Mouse (Mus musculus): ENCODE measurements around the gene Myo1b. TPM values are rescaled to one million over a fixed set of nuclear protein-coding genes. Genes with fewer than 3 reads are reported as not detected.

Gene Myo1b
- polyA plus RNA-seq, 1 experiment from 2014 or later, result 11.5 TPM

DNA sequence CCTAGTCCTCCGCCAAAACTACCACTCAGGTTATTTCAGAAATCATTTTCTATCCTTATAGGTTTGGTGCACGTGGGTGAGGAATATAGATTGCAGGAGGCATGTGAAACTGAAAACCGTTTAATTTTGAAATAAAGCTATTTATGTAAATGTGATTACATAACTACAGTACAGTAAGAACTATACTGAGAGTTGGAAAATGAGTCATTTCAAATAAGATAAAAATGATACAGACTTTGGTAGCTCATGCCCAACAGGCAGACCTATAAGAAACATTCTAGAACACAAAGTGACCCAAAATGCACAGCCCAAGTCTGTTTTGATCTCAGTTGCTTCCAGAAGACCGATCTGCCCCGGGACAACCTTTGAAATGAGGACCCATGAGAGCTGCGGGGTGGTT is 95.4 kb downstream of the Myo1b start:
- no peaks in the 10 kb centered on the region for H3K27me3 ChIP-seq (ENCODE audit: control insufficient read depth, insufficient read depth, low read depth, low read length)
- no peak for ATAC-seq (ENCODE audit: low read depth)
- WGBS (ENCODE audit: insufficient replicate concordance), result 69% methylated on average over 6 of the region's 6 CpGs

DNA sequence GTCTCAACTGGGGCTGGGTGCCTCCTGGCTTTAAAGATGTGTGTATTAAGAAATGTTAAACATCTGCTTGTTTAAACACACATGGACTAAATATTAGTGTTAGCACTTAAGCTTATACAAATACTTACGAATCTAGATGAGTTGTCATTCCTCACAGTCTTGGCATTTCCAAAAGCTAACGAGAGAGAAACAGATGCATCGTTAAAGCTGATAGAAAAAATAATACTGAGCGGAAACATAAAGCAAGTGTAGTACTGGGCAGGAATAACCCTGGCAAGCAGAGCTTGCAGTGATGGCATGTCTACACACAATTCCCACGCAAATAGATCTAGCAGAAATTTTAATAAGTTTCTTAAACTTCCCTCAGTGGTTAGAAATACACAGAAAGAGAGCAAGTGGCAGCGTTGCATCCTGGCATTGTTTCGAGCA is 95.8 kb downstream of the Myo1b start:
- H3K9me3 ChIP-seq (replicated peaks; ENCODE audit: control insufficient read depth, low read length), result no peaks in the 10 kb centered on the region
- no peak overlapping the region for H3K4me2 ChIP-seq (ENCODE audit: low read depth, low read length)
- no peaks in the 10 kb centered on the region for H3K36me3 ChIP-seq (ENCODE audit: control insufficient read depth, insufficient read depth)
- H3K9ac ChIP-seq (ENCODE audit: low read depth, low read length), result no peak overlapping the region
- ATAC-seq (ENCODE audit: low read depth), result no peak
- no peaks in the 10 kb centered on the region for H3K27me3 ChIP-seq (ENCODE audit: control insufficient read depth, insufficient read depth, low read depth, low read length)
- 63% methylated on average over 7 of the region's 7 CpGs for WGBS (ENCODE audit: insufficient replicate concordance)
- no peaks in the 10 kb centered on the region for H3K4me1 ChIP-seq (ENCODE audit: control insufficient read depth, low read depth, low read length)
- H3K27ac ChIP-seq (ENCODE audit: low read length), result no peak overlapping the region
- H3K4me3 ChIP-seq (ENCODE audit: low read depth, low read length), result no peak overlapping the region

More for the DNA sequence above, 95.4 kb downstream of the Myo1b start:
- no peak overlapping the region for H3K27ac ChIP-seq (ENCODE audit: low read length)
- no peak overlapping the region for H3K4me3 ChIP-seq (ENCODE audit: low read depth, low read length)
- no peaks in the 10 kb centered on the region for H3K4me1 ChIP-seq (ENCODE audit: control insufficient read depth, low read depth, low read length)
- no peaks in the 10 kb centered on the region for H3K9me3 ChIP-seq (replicated peaks; ENCODE audit: control insufficient read depth, low read length)
- no peak overlapping the region for H3K4me2 ChIP-seq (ENCODE audit: low read depth, low read length)
- H3K9ac ChIP-seq (ENCODE audit: low read depth, low read length), result no peak overlapping the region
- no peaks in the 10 kb centered on the region for H3K36me3 ChIP-seq (ENCODE audit: control insufficient read depth, insufficient read depth)

- no peak overlapping the region for H3K27ac ChIP-seq (ENCODE audit: low read length)
- no peak overlapping the region for H3K9ac ChIP-seq (ENCODE audit: low read depth, low read length)
- no peaks in the 10 kb centered on the region for H3K4me1 ChIP-seq (ENCODE audit: control insufficient read depth, low read depth, low read length)
- no peak overlapping the region for H3K4me3 ChIP-seq (ENCODE audit: low read depth, low read length)
- H3K27me3 ChIP-seq (ENCODE audit: control insufficient read depth, insufficient read depth, low read depth, low read length), result no peaks in the 10 kb centered on the region
- H3K36me3 ChIP-seq (ENCODE audit: control insufficient read depth, insufficient read depth), result no peaks in the 10 kb centered on the region
- no peaks in the 10 kb centered on the region for H3K9me3 ChIP-seq (replicated peaks; ENCODE audit: control insufficient read depth, low read length)
- ATAC-seq (ENCODE audit: low read depth), result no peak
- 64% methylated on average over 1 of the region's 1 CpGs for WGBS (ENCODE audit: insufficient replicate concordance)
- H3K4me2 ChIP-seq (ENCODE audit: low read depth, low read length), result no peak overlapping the region
Observed at GRCm38 (mm10) chr1:51815636-51816035, 100.2 kb downstream of the Myo1b start.

- Histone ChIP-seq H3K27me3 (ENCODE audit: control insufficient read depth, insufficient read depth, low read depth, low read length) (no peaks in the 10 kb centered on the region), H3K36me3 (ENCODE audit: control insufficient read depth, insufficient read depth) (no peaks in the 10 kb centered on the region), H3K4me1 (ENCODE audit: control insufficient read depth, low read depth, low read length) (no peaks in the 10 kb centered on the region), H3K4me3 (ENCODE audit: low read depth, low read length) (no peak overlapping the region), H3K4me2 (ENCODE audit: low read depth, low read length) (no peak overlapping the region), H3K27ac (ENCODE audit: low read length) (no peak overlapping the region), H3K9me3 (replicated peaks; ENCODE audit: control insufficient read depth, low read length) (no peaks in the 10 kb centered on the region), H3K9ac (ENCODE audit: low read depth, low read length) (no peak overlapping the region)
- ATAC-seq (ENCODE audit: low read depth), result no peak
- 55% methylated on average over 5 of the region's 5 CpGs for WGBS (ENCODE audit: insufficient replicate concordance)
Observed at GRCm38 (mm10) chr1:51814854-51815630, 100.8 kb downstream of the Myo1b start.

- Histone ChIP-seq H3K36me3 (ENCODE audit: control insufficient read depth, insufficient read depth) (no peaks in the 10 kb centered on the region), H3K9ac (ENCODE audit: low read depth, low read length) (no peak overlapping the region), H3K27me3 (ENCODE audit: control insufficient read depth, insufficient read depth, low read depth, low read length) (no peaks in the 10 kb centered on the region), H3K4me2 (ENCODE audit: low read depth, low read length) (no peak overlapping the region), H3K4me1 (ENCODE audit: control insufficient read depth, low read depth, low read length) (no peaks in the 10 kb centered on the region), H3K9me3 (replicated peaks; ENCODE audit: control insufficient read depth, low read length) (no peaks in the 10 kb centered on the region), H3K27ac (ENCODE audit: low read length) (no peak overlapping the region), H3K4me3 (ENCODE audit: low read depth, low read length) (no peak overlapping the region)
- no peak for ATAC-seq (ENCODE audit: low read depth)
- 59% methylated on average over 10 of the region's 10 CpGs for WGBS (ENCODE audit: insufficient replicate concordance)
Observed at GRCm38 (mm10) chr1:51808847-51809246, 107.0 kb downstream of the Myo1b start.

DNA sequence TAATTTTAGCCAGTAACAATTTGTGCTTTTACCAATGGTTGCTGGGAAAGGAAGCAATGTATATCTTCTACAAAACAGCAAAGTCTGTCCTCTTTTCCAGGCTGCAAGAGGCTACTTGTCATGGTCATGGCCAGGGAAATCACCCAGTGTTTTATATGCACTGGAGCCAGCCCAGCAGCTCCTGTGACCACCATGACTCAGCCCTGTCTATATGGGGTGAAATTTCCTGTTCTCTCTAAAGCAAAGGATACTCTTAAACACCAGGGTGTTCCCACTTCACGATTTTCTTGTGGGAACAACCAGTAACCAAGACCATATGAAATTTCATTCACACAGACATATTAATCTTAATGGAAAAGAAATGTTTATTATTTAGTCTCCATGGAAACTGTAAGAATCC is 107.6 kb downstream of the Myo1b start:
- Histone ChIP-seq H3K27ac (ENCODE audit: low read length) (no peak overlapping the region), H3K4me2 (ENCODE audit: low read depth, low read length) (no peak overlapping the region), H3K36me3 (ENCODE audit: control insufficient read depth, insufficient read depth) (no peaks in the 10 kb centered on the region), H3K27me3 (ENCODE audit: control insufficient read depth, insufficient read depth, low read depth, low read length) (no peaks in the 10 kb centered on the region), H3K4me3 (ENCODE audit: low read depth, low read length) (no peak overlapping the region), H3K4me1 (ENCODE audit: control insufficient read depth, low read depth, low read length) (no peaks in the 10 kb centered on the region), H3K9me3 (replicated peaks; ENCODE audit: control insufficient read depth, low read length) (no peaks in the 10 kb centered on the region), H3K9ac (ENCODE audit: low read depth, low read length) (no peak overlapping the region)
- ATAC-seq (ENCODE audit: low read depth), result no peak
- 14% methylated on average over 1 of the region's 1 CpGs for WGBS (ENCODE audit: insufficient replicate concordance)

DNA sequence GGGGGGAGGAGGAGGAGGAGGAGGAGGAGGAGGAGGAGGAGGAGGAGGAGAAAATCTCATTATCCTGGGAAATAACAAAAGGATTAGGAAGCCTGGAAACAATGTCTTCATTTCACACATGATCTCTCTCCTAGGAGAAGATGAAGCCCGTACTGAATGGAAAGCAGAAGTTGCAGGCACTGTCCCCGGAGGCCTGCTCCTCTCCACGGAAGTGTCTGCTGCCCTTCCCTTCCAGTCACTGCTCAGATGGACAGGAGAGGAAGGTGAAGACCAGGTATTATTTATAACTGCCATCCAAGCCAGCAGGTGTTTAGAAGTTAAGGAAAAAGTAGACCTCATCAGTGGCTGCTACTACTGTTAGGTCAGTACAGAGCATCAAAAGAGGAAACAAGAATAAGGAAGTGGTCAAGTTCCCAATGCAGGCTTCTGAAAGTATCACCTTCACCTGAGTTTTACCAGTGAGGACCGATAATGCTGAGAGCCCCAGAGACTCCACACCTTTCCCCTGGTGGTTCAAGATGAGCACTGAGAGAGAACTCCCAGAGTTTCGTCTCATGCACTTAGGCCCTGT is 110.7 kb downstream of the Myo1b start:
- ATAC-seq (ENCODE audit: low read depth), result no peak
- 20% methylated on average over 5 of the region's 5 CpGs for WGBS (ENCODE audit: insufficient replicate concordance)
- Histone ChIP-seq H3K36me3 (ENCODE audit: control insufficient read depth, insufficient read depth) (no peaks in the 10 kb centered on the region), H3K4me1 (ENCODE audit: control insufficient read depth, low read depth, low read length) (no peaks in the 10 kb centered on the region), H3K9ac (ENCODE audit: low read depth, low read length) (no peak overlapping the region), H3K4me2 (ENCODE audit: low read depth, low read length) (no peak overlapping the region), H3K9me3 (replicated peaks; ENCODE audit: control insufficient read depth, low read length) (no peaks in the 10 kb centered on the region), H3K27ac (ENCODE audit: low read length) (no peak overlapping the region), H3K4me3 (ENCODE audit: low read depth, low read length) (no peak overlapping the region), H3K27me3 (ENCODE audit: control insufficient read depth, insufficient read depth, low read depth, low read length) (no peaks in the 10 kb centered on the region)

- no peaks in the 10 kb centered on the region for H3K27me3 ChIP-seq (ENCODE audit: control insufficient read depth, insufficient read depth, low read depth, low read length)
- ATAC-seq (ENCODE audit: low read depth), result no peak
- H3K9ac ChIP-seq (ENCODE audit: low read depth, low read length), result no peak overlapping the region
- no peak overlapping the region for H3K27ac ChIP-seq (ENCODE audit: low read length)
- no peaks in the 10 kb centered on the region for H3K9me3 ChIP-seq (replicated peaks; ENCODE audit: control insufficient read depth, low read length)
- no peaks in the 10 kb centered on the region for H3K4me1 ChIP-seq (ENCODE audit: control insufficient read depth, low read depth, low read length)
- no peaks in the 10 kb centered on the region for H3K36me3 ChIP-seq (ENCODE audit: control insufficient read depth, insufficient read depth)
- H3K4me2 ChIP-seq (ENCODE audit: low read depth, low read length), result no peak overlapping the region
- H3K4me3 ChIP-seq (ENCODE audit: low read depth, low read length), result no peak overlapping the region
- WGBS (ENCODE audit: insufficient replicate concordance), result 65% methylated on average over 12 of the region's 12 CpGs
Observed at GRCm38 (mm10) chr1:51804296-51805039, 111.4 kb downstream of the Myo1b start.

DNA sequence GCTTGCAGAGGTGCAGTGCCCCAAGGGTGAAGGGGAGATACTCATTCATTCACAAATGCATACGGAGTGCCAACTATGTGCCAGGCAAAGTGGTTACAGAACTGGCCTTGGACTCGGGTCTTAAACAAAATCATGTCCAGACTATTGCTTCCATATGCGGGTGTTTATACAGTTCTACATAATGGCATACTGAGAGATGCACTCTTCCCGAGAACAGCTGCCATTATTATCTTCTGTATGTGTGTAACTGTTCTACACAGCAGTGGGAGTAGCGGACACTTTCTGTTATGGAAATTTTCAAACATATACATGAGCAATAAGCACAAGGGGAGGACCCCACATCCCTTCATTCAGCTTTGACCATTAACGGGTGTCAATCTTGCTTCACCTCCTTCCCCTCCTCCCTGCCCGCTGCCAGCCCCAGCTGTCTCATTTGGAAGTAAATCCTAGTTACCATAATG is 117.8 kb downstream of the Myo1b start:
- no peak overlapping the region for H3K4me2 ChIP-seq (ENCODE audit: low read depth, low read length)
- H3K27me3 ChIP-seq (ENCODE audit: control insufficient read depth, insufficient read depth, low read depth, low read length), result no peaks in the 10 kb centered on the region
- no peaks in the 10 kb centered on the region for H3K4me1 ChIP-seq (ENCODE audit: control insufficient read depth, low read depth, low read length)
- no peak for ATAC-seq (ENCODE audit: low read depth)
- 70% methylated on average over 7 of the region's 7 CpGs for WGBS (ENCODE audit: insufficient replicate concordance)
- H3K27ac ChIP-seq (ENCODE audit: low read length), result no peak overlapping the region
- H3K36me3 ChIP-seq (ENCODE audit: control insufficient read depth, insufficient read depth), result no peaks in the 10 kb centered on the region
- H3K9ac ChIP-seq (ENCODE audit: low read depth, low read length), result no peak overlapping the region
- no peaks in the 10 kb centered on the region for H3K9me3 ChIP-seq (replicated peaks; ENCODE audit: control insufficient read depth, low read length)
- no peak overlapping the region for H3K4me3 ChIP-seq (ENCODE audit: low read depth, low read length)
